Mouse (Mus musculus) limb, embryonic 14.5 days (tissue): Measurements from ENCODE around the gene Sdk1. TPM values are rescaled to one million over a fixed set of nuclear protein-coding genes. Genes with fewer than 3 reads are reported as not detected.

Experiments used
- ATAC-seq: fragments of 200-750 bp; cut with Nextera tagmentation; 2 replicates; pipeline ENCODE4 v1.8.0; 2017; ENCODE audit warnings: low read depth, moderate number of reproducible peaks, moderate TSS enrichment; ENCODE audit not compliant: low FRiP score
- DNase-seq: peaks from one replicate; pipeline ENCODE4 v3.0.0-alpha.2; 2015; ENCODE audit warnings: low spot score
- H3K27ac ChIP-seq: fragments of 300-500 bp; sonication (generic); replicated peaks from 2 replicates; pipeline ENCODE4 v1.5.1; 2014; ENCODE audit warnings: low read depth, mild to moderate bottlenecking, low read length, moderate library complexity, mixed read lengths
- H3K27me3 ChIP-seq: fragments of 300-500 bp; sonication (generic); 2 replicates; pipeline ENCODE4 v1.6.1; 2014; ENCODE audit warnings: low read length, mixed read lengths; ENCODE audit not compliant: control insufficient read depth, insufficient read depth
- H3K36me3 ChIP-seq: fragments of 300-500 bp; sonication (generic); 2 replicates; pipeline ENCODE4 v1.6.1; 2014; ENCODE audit warnings: mild to moderate bottlenecking, low read length, moderate library complexity, mixed read lengths; ENCODE audit not compliant: control insufficient read depth, insufficient read depth
- H3K4me1 ChIP-seq: fragments of 300-500 bp; sonication (generic); 2 replicates; pipeline ENCODE4 v1.6.1; 2014; ENCODE audit warnings: antibody characterized with exemption, low read length, mixed read lengths; ENCODE audit not compliant: control insufficient read depth, insufficient read depth
- H3K4me2 ChIP-seq: fragments of 300-500 bp; sonication (generic); replicated peaks from 2 replicates; pipeline ENCODE4 v1.6.1; 2014; ENCODE audit warnings: low read depth, mild to moderate bottlenecking, low read length, moderate library complexity; ENCODE audit not compliant: severe bottlenecking
- H3K4me3 ChIP-seq: fragments of 300-500 bp; sonication (generic); replicated peaks from 2 replicates; pipeline ENCODE4 v1.5.1; 2014; ENCODE audit warnings: low read length
- H3K9ac ChIP-seq: fragments of 300-500 bp; sonication (generic); 2 replicates; pipeline ENCODE4 v1.6.1; 2014; ENCODE audit warnings: mild to moderate bottlenecking, low read depth, low read length, moderate library complexity; ENCODE audit not compliant: severe bottlenecking
- H3K9me3 ChIP-seq: fragments of 300-500 bp; sonication (generic); 2 replicates; pipeline ENCODE4 v1.6.1; 2016; ENCODE audit warnings: low read length; ENCODE audit not compliant: control insufficient read depth
- POLR2A ChIP-seq: fragments of 200-500 bp; IDR thresholded peaks from 2 replicates; pipeline ENCODE4 v1.8.0; 2012; ENCODE audit warnings: inconsistent platforms, mild to moderate bottlenecking, moderate library complexity, borderline replicate concordance; ENCODE audit not compliant: insufficient read depth, insufficient read length; ENCODE audit errors: extremely low read depth
- WGBS: fragments of 180-500 bp; shearing (Covaris S2); extraction: QIAGEN DNeasy Blood & Tissue Kit; methylation state at CpG from one replicate; pipeline ENCODE4 v1.1.7; 2014; 5-methylcytosine and 5-hydroxymethylcytosine counted together
- polyA plus RNA-seq, 2 experiments: library from polyadenylated mRNA; depleted of rRNA in 1 of 2; stranded (reverse) in 1 of 2; unstranded in 1 of 2; fragments of >200 nt; fragmentation: Nextera tagmentation in 1 of 2; extraction: Ambion mirVana in 1 of 2; gene quantifications; 2 replicates each; pipeline versions ENCODE4 v1.2.1 to v1.2.3; 2012 to 2014

The Sdk1 gene
- polyA plus RNA-seq, 2 experiments: 2.8 to 7.2 TPM

DNA sequence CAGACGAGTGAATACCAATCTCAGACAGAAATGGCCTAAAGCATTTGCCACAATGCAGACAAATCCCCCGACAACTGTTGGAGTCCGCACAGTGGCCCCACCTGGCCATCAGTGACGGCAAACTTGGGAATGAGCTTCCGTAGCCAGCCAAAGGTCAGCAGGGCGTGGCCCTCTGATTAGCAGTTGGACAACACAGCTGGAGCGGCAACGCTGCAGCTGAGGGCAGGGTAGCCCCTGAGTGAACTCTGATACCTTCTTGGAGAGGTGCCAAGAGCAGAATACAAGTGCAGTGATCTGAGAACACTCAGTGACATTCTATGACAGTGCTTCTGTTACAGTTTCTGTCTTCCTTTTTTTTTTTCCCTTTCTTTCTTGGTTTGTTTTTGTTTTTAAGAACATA, 610.9 kb downstream of the Sdk1 start:
- peak; percentile 63 for DNase-seq

DNA sequence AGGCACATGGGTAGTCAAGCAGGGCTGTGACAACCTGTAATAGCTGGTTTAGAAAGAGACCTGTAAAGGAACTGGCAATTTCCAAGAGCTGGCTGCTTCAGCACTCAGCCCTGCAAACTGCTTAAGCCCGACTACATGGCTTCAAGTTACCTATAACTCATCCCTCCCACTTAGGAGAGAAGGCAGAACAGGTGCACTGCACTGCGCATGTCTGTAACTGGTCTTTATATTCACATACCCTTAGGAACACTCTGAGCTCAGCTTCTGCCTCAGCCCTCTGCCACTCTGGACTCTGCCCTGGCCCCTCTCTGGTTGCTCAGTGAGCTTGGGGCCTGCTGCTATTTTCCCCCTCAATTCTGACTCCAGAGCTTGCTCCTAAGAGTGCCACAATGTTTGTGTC, 615.2 kb downstream of the Sdk1 start:
- no peak for ATAC-seq
- H3K27me3 ChIP-seq: no peaks in the 10 kb centered on the region
- 56% methylated on average over 2 of the region's 2 CpGs for WGBS
- peaks cover 4% of the 10 kb centered on the region; the same call in 1 of the 2 replicates for H3K4me1 ChIP-seq
- H3K27ac ChIP-seq: no peak overlapping the region
- no peak overlapping the region for H3K4me3 ChIP-seq
- H3K36me3 ChIP-seq: no peaks in the 10 kb centered on the region
- no peak for TF ChIP-seq POLR2A
- no peaks in the 10 kb centered on the region for H3K9me3 ChIP-seq
- H3K4me2 ChIP-seq: no peak overlapping the region
- DNase-seq: no peak
- H3K9ac ChIP-seq: no peak overlapping the region

More for the DNA sequence above, 610.9 kb downstream of the Sdk1 start:
- WGBS: 34% methylated on average over 8 of the region's 8 CpGs
- Histone ChIP-seq H3K4me2 (no peak overlapping the region), H3K9ac (no peak overlapping the region), H3K27me3 (no peaks in the 10 kb centered on the region), H3K27ac (no peak overlapping the region), H3K36me3 (no peaks in the 10 kb centered on the region), H3K4me1 (peaks cover 4% of the 10 kb centered on the region; the same call in 1 of the 2 replicates), H3K9me3 (no peaks in the 10 kb centered on the region), H3K4me3 (no peak overlapping the region)
- no peak for TF ChIP-seq POLR2A
- ATAC-seq: peak; percentile 75

DNA sequence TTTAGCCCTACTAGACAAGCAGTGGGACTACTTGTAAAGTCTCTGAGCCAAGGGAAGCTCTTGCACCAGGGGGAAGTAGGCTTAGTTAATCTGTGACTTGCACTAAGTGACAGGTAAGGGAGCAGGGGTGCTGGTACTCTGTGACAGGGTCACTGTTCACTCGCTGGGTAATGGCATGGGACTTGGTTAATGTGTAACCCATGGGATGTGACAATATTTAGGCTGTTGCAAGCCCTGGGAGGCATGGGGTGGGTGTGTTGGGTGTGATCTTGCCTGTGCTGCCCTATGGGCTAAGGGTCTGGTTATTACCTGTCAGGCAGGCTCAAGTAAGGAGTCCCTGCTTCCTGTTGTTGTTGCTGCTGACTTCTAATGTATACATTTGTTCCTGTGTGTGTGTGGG, 616.5 kb downstream of the Sdk1 start:
- WGBS: 93% methylated on average over 1 of the region's 1 CpGs
- Histone ChIP-seq H3K4me2 (no peak overlapping the region), H3K36me3 (no peaks in the 10 kb centered on the region), H3K4me1 (peaks cover 2% of the 10 kb centered on the region; the same call in 1 of the 2 replicates), H3K9me3 (no peaks in the 10 kb centered on the region), H3K4me3 (no peak overlapping the region), H3K9ac (no peak overlapping the region), H3K27me3 (no peaks in the 10 kb centered on the region), H3K27ac (no peak overlapping the region)
- ATAC-seq (no peak), DNase-seq (no peak)
- no peak for TF ChIP-seq POLR2A

DNA sequence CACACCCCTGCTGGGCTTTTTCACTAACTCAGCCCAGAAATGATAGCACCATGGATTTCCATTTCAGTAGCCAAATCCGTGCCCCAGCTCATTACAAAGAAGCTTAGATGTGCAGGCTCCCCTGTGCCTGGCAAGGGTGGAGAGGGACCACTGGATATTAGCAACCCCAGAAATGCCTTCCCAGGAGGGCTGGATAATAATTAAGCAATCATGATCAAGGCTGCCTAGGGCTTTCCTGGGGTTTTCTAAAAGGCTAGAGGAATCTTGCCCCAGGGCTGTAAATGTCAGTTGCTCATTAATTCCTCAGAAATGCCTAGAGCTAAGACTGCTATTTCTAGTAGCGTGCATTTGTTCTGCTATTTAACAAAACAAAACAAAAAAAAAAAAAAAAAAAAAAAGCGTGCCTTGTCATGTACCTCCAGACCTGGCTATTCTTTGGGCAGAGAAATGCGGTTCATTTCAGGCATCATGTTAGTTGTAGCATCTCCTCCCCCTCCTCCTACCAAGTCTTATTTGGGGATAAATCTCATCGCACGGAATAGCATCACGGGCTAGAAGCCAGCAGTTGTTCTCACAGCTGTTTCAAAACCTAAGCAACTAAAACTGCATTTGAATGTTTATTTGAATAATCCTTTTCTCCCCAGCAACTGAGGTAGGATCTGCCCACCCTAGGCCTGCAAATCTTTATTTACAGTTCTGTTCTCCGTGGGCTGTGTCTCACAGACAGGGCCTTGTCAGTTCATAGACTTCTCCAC, 617.3 kb downstream of the Sdk1 start:
- Histone ChIP-seq H3K27ac (no peak overlapping the region), H3K4me3 (no peak overlapping the region), H3K27me3 (no peaks in the 10 kb centered on the region), H3K9ac (no peak overlapping the region), H3K9me3 (no peaks in the 10 kb centered on the region), H3K4me2 (no peak overlapping the region), H3K36me3 (no peaks in the 10 kb centered on the region), H3K4me1 (peaks cover 5% of the 10 kb centered on the region; the same call in 1 of the 2 replicates)
- 23% methylated on average over 8 of the region's 8 CpGs for WGBS
- ATAC-seq: peak; percentile 37; the same call in 1 of the 2 replicates
- DNase-seq: peak; percentile 40
- TF ChIP-seq POLR2A: no peak

DNA sequence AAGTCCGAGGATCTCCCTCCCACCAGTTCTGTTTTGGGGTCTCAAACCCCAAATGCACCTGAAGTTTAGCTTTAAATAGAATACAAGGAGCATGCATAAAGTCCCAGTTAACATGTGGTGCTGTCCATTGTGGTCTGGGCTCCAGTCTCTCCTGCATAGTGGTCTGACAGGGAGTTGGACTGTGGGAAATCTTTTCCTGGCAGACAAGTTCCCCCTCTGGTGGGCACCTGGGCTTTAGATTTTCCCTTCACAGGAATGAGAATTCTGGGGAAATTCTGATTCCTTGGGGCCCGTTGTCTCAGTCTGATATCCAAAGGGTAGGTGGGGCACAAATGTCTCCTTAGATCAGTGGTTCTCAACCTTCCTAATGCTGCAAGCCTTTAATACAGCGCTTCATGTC, 624.8 kb downstream of the Sdk1 start:
- no peak for TF ChIP-seq POLR2A
- Histone ChIP-seq H3K4me1 (peaks cover 5% of the 10 kb centered on the region; the same call in 1 of the 2 replicates), H3K9ac (no peak overlapping the region), H3K4me2 (no peak overlapping the region), H3K27me3 (no peaks in the 10 kb centered on the region), H3K27ac (no peak overlapping the region), H3K36me3 (no peaks in the 10 kb centered on the region), H3K9me3 (no peaks in the 10 kb centered on the region), H3K4me3 (no peak overlapping the region)
- DNase-seq: no peak
- ATAC-seq: no peak
- WGBS: 71% methylated on average over 3 of the region's 3 CpGs

DNA sequence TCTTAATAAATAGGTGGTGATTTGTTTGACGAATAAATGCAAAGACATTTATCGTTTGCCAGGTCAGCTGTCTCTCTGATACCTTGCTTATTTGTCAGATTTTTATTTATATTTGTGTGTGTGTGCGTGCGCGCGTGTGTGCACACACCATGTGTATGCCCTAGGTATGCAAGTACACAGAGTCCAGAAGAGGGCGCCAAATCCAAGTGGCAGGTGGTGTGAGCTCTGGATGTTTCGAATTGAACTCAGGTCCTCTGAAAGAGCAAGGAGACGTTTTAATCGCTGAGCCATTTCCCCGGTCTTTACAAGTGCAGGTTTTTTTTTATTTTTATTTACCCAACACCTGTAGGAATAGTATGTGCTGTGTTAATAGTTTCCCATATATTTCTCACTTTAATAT, 632.5 kb downstream of the Sdk1 start:
- H3K4me1 ChIP-seq: no peaks in the 10 kb centered on the region
- no peak overlapping the region for H3K27ac ChIP-seq
- no peak overlapping the region for H3K9ac ChIP-seq
- H3K4me2 ChIP-seq: no peak overlapping the region
- no peak for ATAC-seq
- no peaks in the 10 kb centered on the region for H3K36me3 ChIP-seq
- no peak overlapping the region for H3K4me3 ChIP-seq
- WGBS: 93% methylated on average over 11 of the region's 11 CpGs
- H3K9me3 ChIP-seq: no peaks in the 10 kb centered on the region
- no peaks in the 10 kb centered on the region for H3K27me3 ChIP-seq
- TF ChIP-seq POLR2A: no peak
- DNase-seq: no peak
